Mouse (Mus musculus): ENCODE measurements around the gene LTO1. TPM values are rescaled to one million over a fixed set of nuclear protein-coding genes. Genes with fewer than 3 reads are reported as not detected.
A peak's percentile ranks its signal among the peaks of the same experiment; 100 is the strongest.

LTO1 gene
- total RNA-seq, 2 experiments from 2014 or later: 24.0 to 29.0 TPM

GRCm38 (mm10) chr7:144938661-144939343, 23.9 kb downstream of the LTO1 start:
- DNase-seq (ENCODE audit: low spot score in 2 of 2): no peak

- DNase-seq (ENCODE audit: low spot score in 2 of 2): no peak
These were observed 24.6 kb downstream of the LTO1 start, which contains the start of gene Ccnd1 for GRCm38 (mm10) chr7:144939344-144940002. Gene Ccnd1, minus strand, starts transcription at chr7:144939925.

- no peak for DNase-seq (ENCODE audit: low spot score in 2 of 2)
These were observed 25.2 kb downstream of the LTO1 start for GRCm38 (mm10) chr7:144940003-144940571.

- no peak for DNase-seq (ENCODE audit: low spot score in 2 of 2)
These were observed 25.7 kb downstream of the LTO1 start for GRCm38 (mm10) chr7:144940585-144940984.

GRCm38 (mm10) chr7:144941242-144941831, 26.4 kb downstream of the LTO1 start:
- DNase-seq (ENCODE audit: low spot score in 2 of 2): peak; percentile 81 to 82

GRCm38 (mm10) chr7:144942071-144942743, 27.3 kb downstream of the LTO1 start:
- DNase-seq (ENCODE audit: low spot score in 2 of 2): no peak

GRCm38 (mm10) chr7:144942744-144943135, 27.8 kb downstream of the LTO1 start:
- no peak for DNase-seq (ENCODE audit: low spot score in 2 of 2)

GRCm38 (mm10) chr7:144943254-144943653, 28.4 kb downstream of the LTO1 start:
- DNase-seq (ENCODE audit: low spot score in 2 of 2): no peak

GRCm38 (mm10) chr7:144958509-144959395, 43.9 kb downstream of the LTO1 start:
- no peak for DNase-seq (ENCODE audit: low spot score in 2 of 2)

GRCm38 (mm10) chr7:144963911-144964310, 49.0 kb downstream of the LTO1 start:
- DNase-seq (ENCODE audit: low spot score in 2 of 2): no peak

- DNase-seq (ENCODE audit: low spot score in 2 of 2): no peak
These were observed 49.4 kb downstream of the LTO1 start for GRCm38 (mm10) chr7:144964316-144964715.

- DNase-seq (ENCODE audit: low spot score in 2 of 2): no peak
These were observed 51.0 kb downstream of the LTO1 start for GRCm38 (mm10) chr7:144965893-144966292.

- DNase-seq (ENCODE audit: low spot score in 2 of 2): no peak
These were observed 56.3 kb downstream of the LTO1 start for GRCm38 (mm10) chr7:144970997-144971768.

- DNase-seq (ENCODE audit: low spot score in 2 of 2): no peak
These were observed 56.9 kb downstream of the LTO1 start for GRCm38 (mm10) chr7:144971769-144972168.

- no peak for DNase-seq (ENCODE audit: low spot score in 2 of 2)
These were observed 58.6 kb downstream of the LTO1 start for GRCm38 (mm10) chr7:144973461-144973860.

- DNase-seq (ENCODE audit: low spot score in 2 of 2): no peak
These were observed 62.2 kb downstream of the LTO1 start for GRCm38 (mm10) chr7:144977121-144977520.

- DNase-seq (ENCODE audit: low spot score in 2 of 2): no peak
These were observed 64.9 kb downstream of the LTO1 start for GRCm38 (mm10) chr7:144979814-144980213.
